9 mouse cellular contexts compared by ENCODE assay signal in genomic region chr6:87788896-87789587, GRCm38 (mm10). TPM values are rescaled to one million over a fixed set of nuclear protein-coding genes. Genes with fewer than 3 reads are reported as not detected.
A peak's percentile ranks its signal among the peaks of the same experiment; 100 is the strongest.
DNase-seq lines count a peak whose midpoint lies in the region; ATAC-seq and TF ChIP-seq lines count a peak whose summit lies in the region.
"Had no signal": no experiment of that assay in that cellular context is flagged by ENCODE, and none has a peak within 500 bp of the region (broad histone marks: within the 10 kb centered on the region; RNA-seq: fewer than 3 reads in every experiment).

No protein-coding gene starts in this region.

- ATAC-seq in hindbrain, postnatal 0 days = no peak
- ATAC-seq in hindbrain, embryonic 12.5 days (ENCODE audit: low FRiP score) = no peak
- ATAC-seq in lung, postnatal 0 days = peak; percentile 76
- peak; percentile 85 for ATAC-seq in stomach, embryonic 16.5 days (ENCODE audit: insufficient read depth, low FRiP score)
- no peak for ATAC-seq in CD4-positive, CD25-positive, alpha-beta regulatory T cell, adult 4 months

- H3K36me3 ChIP-seq in hindbrain, postnatal 0 days (ENCODE audit: insufficient read depth, low read length) = peaks cover 6% of the 10 kb centered on the region; the same call in 1 of the 2 replicates
- H3K36me3 ChIP-seq in hindbrain, embryonic 12.5 days = peaks cover 15% of the 10 kb centered on the region
- H3K36me3 ChIP-seq in lung, postnatal 0 days (ENCODE audit: insufficient read depth, low read length) = peaks cover 8% of the 10 kb centered on the region; the same call in 1 of the 2 replicates
- H3K36me3 ChIP-seq in stomach, embryonic 16.5 days (ENCODE audit: control insufficient read depth, insufficient read depth, low read length) = no peaks in the 10 kb centered on the region

- no peak overlapping the region for H3K4me2 ChIP-seq in hindbrain, postnatal 0 days (ENCODE audit: low read depth, low read length)
- no peak overlapping the region for H3K4me2 ChIP-seq in hindbrain, embryonic 12.5 days (replicated peaks)
- no peak overlapping the region for H3K4me2 ChIP-seq in lung, postnatal 0 days (replicated peaks; ENCODE audit: low read depth, low read length)
- H3K4me2 ChIP-seq in stomach, embryonic 16.5 days (ENCODE audit: low read depth, low read length) = no peak overlapping the region

- no peak overlapping the region for H3K27ac ChIP-seq in hindbrain, postnatal 0 days
- no peak overlapping the region; the same call in 1 of the 2 replicates for H3K27ac ChIP-seq in hindbrain, embryonic 12.5 days
- H3K27ac ChIP-seq in lung, postnatal 0 days (ENCODE audit: low read length) = peak overlapping the region; percentile 51; the same call in 1 of the 2 replicates
- H3K27ac ChIP-seq in stomach, embryonic 16.5 days (ENCODE audit: low read length) = peak overlapping the region; percentile 81
- H3K27ac ChIP-seq: heart, adult 2 months had no signal

- H3K9ac ChIP-seq in hindbrain, postnatal 0 days (replicated peaks; ENCODE audit: low read length) = no peak overlapping the region
- H3K9ac ChIP-seq in hindbrain, embryonic 12.5 days = no peak overlapping the region
- no peak overlapping the region for H3K9ac ChIP-seq in lung, postnatal 0 days (replicated peaks; ENCODE audit: low read depth)
- peak overlapping the region; percentile 44 for H3K9ac ChIP-seq in stomach, embryonic 16.5 days (ENCODE audit: low read length)

- no peak overlapping the region for H3K4me3 ChIP-seq in hindbrain, postnatal 0 days (ENCODE audit: low read length)
- no peak overlapping the region for H3K4me3 ChIP-seq in hindbrain, embryonic 12.5 days
- H3K4me3 ChIP-seq in lung, postnatal 0 days (ENCODE audit: low read depth, low read length) = no peak overlapping the region
- H3K4me3 ChIP-seq in stomach, embryonic 16.5 days (replicated peaks; ENCODE audit: low read length) = no peak overlapping the region
- H3K4me3 ChIP-seq: heart, adult 2 months had no signal

- TF ChIP-seq CTCF in hindbrain, postnatal 0 days (IDR thresholded peaks at IDR 0.05; ENCODE audit: low read depth) = no peak
- no peak for TF ChIP-seq CTCF in brain, embryonic 14.5 days (IDR thresholded peaks at IDR 0.05; ENCODE audit: borderline replicate concordance, extremely low read depth, insufficient read depth, insufficient read length)
- TF ChIP-seq CTCF in lung, postnatal 0 days (IDR thresholded peaks at IDR 0.05) = no peak

- no peak for TF ChIP-seq POLR2A in brain, embryonic 14.5 days (IDR thresholded peaks at IDR 0.05; ENCODE audit: borderline replicate concordance, extremely low read depth, insufficient read depth, insufficient read length, poor library complexity, severe bottlenecking)

- TF ChIP-seq EP300 in lung, postnatal 0 days (IDR thresholded peaks at IDR 0.05) = no peak

- DNase-seq in hindbrain, postnatal 0 days (ENCODE audit: low spot score) = peak; percentile 41
- peak; percentile 72 for DNase-seq in brain, embryonic 14.5 days (ENCODE audit: low read depth)
- DNase-seq in kidney, adult 18-20 months = peak; percentile 67
- DNase-seq in lung, postnatal 0 days (ENCODE audit: low spot score) = peak; percentile 77
- DNase-seq in frontal cortex, postnatal 10 days (ENCODE audit: low spot score in 2 of 2) = no peak

- H3K4me1 ChIP-seq in hindbrain, postnatal 0 days (ENCODE audit: insufficient read depth, low read length) = no peaks in the 10 kb centered on the region; the same call in 1 of the 2 replicates
- H3K4me1 ChIP-seq in hindbrain, embryonic 12.5 days = peaks cover 10% of the 10 kb centered on the region
- peaks cover 12% of the 10 kb centered on the region for H3K4me1 ChIP-seq in lung, postnatal 0 days (ENCODE audit: insufficient read depth, low read depth, low read length)
- H3K4me1 ChIP-seq in stomach, embryonic 16.5 days (ENCODE audit: control insufficient read depth, insufficient read depth, low read length) = peaks cover 18% of the 10 kb centered on the region

- H3K9me3 ChIP-seq in hindbrain, postnatal 0 days (ENCODE audit: low read length) = no peaks in the 10 kb centered on the region
- H3K9me3 ChIP-seq in hindbrain, embryonic 12.5 days (replicated peaks) = no peaks in the 10 kb centered on the region
- no peaks in the 10 kb centered on the region for H3K9me3 ChIP-seq in lung, postnatal 0 days (ENCODE audit: low read length)
- no peaks in the 10 kb centered on the region for H3K9me3 ChIP-seq in stomach, embryonic 16.5 days (replicated peaks; ENCODE audit: control insufficient read depth, low read length)

- 31% methylated on average over 5 of the region's 5 CpGs for WGBS in hindbrain, postnatal 0 days
- 54% methylated on average over 5 of the region's 5 CpGs for WGBS in hindbrain, embryonic 12.5 days
- 20% methylated on average over 5 of the region's 5 CpGs for WGBS in lung, postnatal 0 days
- WGBS in stomach, embryonic 16.5 days = 27% methylated on average over 5 of the region's 5 CpGs

- no peaks in the 10 kb centered on the region for H3K27me3 ChIP-seq in hindbrain, postnatal 0 days (ENCODE audit: insufficient read depth, low read length)
- no peaks in the 10 kb centered on the region for H3K27me3 ChIP-seq in hindbrain, embryonic 12.5 days
- H3K27me3 ChIP-seq in lung, postnatal 0 days (replicated peaks; ENCODE audit: insufficient read depth, low read length) = no peaks in the 10 kb centered on the region
- no peaks in the 10 kb centered on the region for H3K27me3 ChIP-seq in stomach, embryonic 16.5 days (ENCODE audit: control insufficient read depth, insufficient read depth, low read length)

RNA-seq across cellular contexts. Expression of gene Gp9, which starts 11.2 kb away (rescaled TPM):
- 0.32 TPM in 1 of 2 replicates, not detected in the other for total RNA-seq in hindbrain, postnatal 0 days (2014; rRNA removed)
- 0.20 and 0.34 TPM in 2 replicates for polyA plus RNA-seq in hindbrain, postnatal 0 days (2015; fragmentation: Nextera tagmentation; extraction: Ambion mirVana)
- polyA plus RNA-seq in hindbrain, embryonic 12.5 days (2016; fragmentation: Nextera tagmentation; extraction: Ambion mirVana) = 1.8 and 2.6 TPM in 2 replicates
- polyA plus RNA-seq in brain, embryonic 14.5 days (2012; rRNA removed) = 0.50 and 1.3 TPM in 2 replicates
- 8.3 and 9.1 TPM in 2 replicates for polyA plus RNA-seq in lung, postnatal 0 days (2015; fragmentation: Nextera tagmentation; extraction: Ambion mirVana)
- 1.2 and 1.4 TPM in 2 replicates for polyA plus RNA-seq in stomach, embryonic 16.5 days (2015; fragmentation: Nextera tagmentation; extraction: Ambion mirVana)
- polyA plus RNA-seq in CD4-positive, CD25-positive, alpha-beta regulatory T cell, adult 4 months (2017; shearing (Covaris generic)) = not detected

RNA-seq across cellular contexts. Expression of gene Rab43, which starts 22.9 kb away (rescaled TPM):
- 18.6 and 27.3 TPM in 2 replicates for total RNA-seq in hindbrain, postnatal 0 days (2014; rRNA removed)
- polyA plus RNA-seq in hindbrain, postnatal 0 days (2015; fragmentation: Nextera tagmentation; extraction: Ambion mirVana) = 7.4 and 8.0 TPM in 2 replicates
- 12.2 and 13.1 TPM in 2 replicates for polyA plus RNA-seq in hindbrain, embryonic 12.5 days (2016; fragmentation: Nextera tagmentation; extraction: Ambion mirVana)
- polyA plus RNA-seq in brain, embryonic 14.5 days (2012; rRNA removed) = 13.4 and 14.3 TPM in 2 replicates
- polyA plus RNA-seq in lung, postnatal 0 days (2015; fragmentation: Nextera tagmentation; extraction: Ambion mirVana) = 13.5 and 15.1 TPM in 2 replicates
- polyA plus RNA-seq in stomach, embryonic 16.5 days (2015; fragmentation: Nextera tagmentation; extraction: Ambion mirVana) = 8.9 and 10.7 TPM in 2 replicates
- 10 to 100 TPM; 10.1 to 12.7 TPM for polyA plus RNA-seq in CD4-positive, CD25-positive, alpha-beta regulatory T cell, adult 4 months (2017; shearing (Covaris generic))

RNA-seq across cellular contexts. Expression of gene Gm45140, which starts 46.6 kb away (rescaled TPM):
- 0.54 TPM in 1 of 2 replicates, not detected in the other for total RNA-seq in hindbrain, postnatal 0 days (2014; rRNA removed)
- polyA plus RNA-seq in hindbrain, postnatal 0 days (2015; fragmentation: Nextera tagmentation; extraction: Ambion mirVana) = 1.5 and 2.0 TPM in 2 replicates
- polyA plus RNA-seq in hindbrain, embryonic 12.5 days (2016; fragmentation: Nextera tagmentation; extraction: Ambion mirVana) = 4.1 and 5.0 TPM in 2 replicates
- polyA plus RNA-seq in brain, embryonic 14.5 days (2012; rRNA removed) = 5.9 and 6.8 TPM in 2 replicates
- polyA plus RNA-seq in lung, postnatal 0 days (2015; fragmentation: Nextera tagmentation; extraction: Ambion mirVana) = 0.73 and 0.94 TPM in 2 replicates
- 3.0 and 6.1 TPM in 2 replicates for polyA plus RNA-seq in stomach, embryonic 16.5 days (2015; fragmentation: Nextera tagmentation; extraction: Ambion mirVana)
- 1 to 10 TPM; 3.7 to 5.3 TPM for polyA plus RNA-seq in CD4-positive, CD25-positive, alpha-beta regulatory T cell, adult 4 months (2017; shearing (Covaris generic))

RNA-seq across cellular contexts. Expression of gene Isy1, which starts 49.6 kb away (rescaled TPM):
- total RNA-seq in hindbrain, postnatal 0 days (2014; rRNA removed) = 7.9 and 11.3 TPM in 2 replicates
- polyA plus RNA-seq in hindbrain, postnatal 0 days (2015; fragmentation: Nextera tagmentation; extraction: Ambion mirVana) = 27.4 and 31.5 TPM in 2 replicates
- 47.4 and 52.7 TPM in 2 replicates for polyA plus RNA-seq in hindbrain, embryonic 12.5 days (2016; fragmentation: Nextera tagmentation; extraction: Ambion mirVana)
- polyA plus RNA-seq in brain, embryonic 14.5 days (2012; rRNA removed) = 31.3 and 38.3 TPM in 2 replicates
- 21.4 and 24.1 TPM in 2 replicates for polyA plus RNA-seq in lung, postnatal 0 days (2015; fragmentation: Nextera tagmentation; extraction: Ambion mirVana)
- 40.1 and 48.1 TPM in 2 replicates for polyA plus RNA-seq in stomach, embryonic 16.5 days (2015; fragmentation: Nextera tagmentation; extraction: Ambion mirVana)
- polyA plus RNA-seq in CD4-positive, CD25-positive, alpha-beta regulatory T cell, adult 4 months (2017; shearing (Covaris generic)) = 10 to 100 TPM; 86.8 to 89.1 TPM

RNA-seq across cellular contexts. Expression of gene Efcc1, which starts 58.4 kb away (rescaled TPM):
- total RNA-seq in hindbrain, postnatal 0 days (2014; rRNA removed) = 5.4 and 22.0 TPM in 2 replicates
- 8.3 TPM in 2 replicates for polyA plus RNA-seq in hindbrain, postnatal 0 days (2015; fragmentation: Nextera tagmentation; extraction: Ambion mirVana)
- polyA plus RNA-seq in hindbrain, embryonic 12.5 days (2016; fragmentation: Nextera tagmentation; extraction: Ambion mirVana) = 8.2 and 9.7 TPM in 2 replicates
- polyA plus RNA-seq in brain, embryonic 14.5 days (2012; rRNA removed) = 2.0 and 4.6 TPM in 2 replicates
- polyA plus RNA-seq in lung, postnatal 0 days (2015; fragmentation: Nextera tagmentation; extraction: Ambion mirVana) = 4.0 and 5.9 TPM in 2 replicates
- polyA plus RNA-seq in stomach, embryonic 16.5 days (2015; fragmentation: Nextera tagmentation; extraction: Ambion mirVana) = 0.90 and 1.3 TPM in 2 replicates
- polyA plus RNA-seq in CD4-positive, CD25-positive, alpha-beta regulatory T cell, adult 4 months (2017; shearing (Covaris generic)) = under 1 TPM in 1 of 2 experiments, not detected in 1; 0.58 TPM

Comparison
In these comparisons a context has a peak if more than half of its experiments do, and no peak if none do; other contexts are left out.
1. ATAC-seq: peak in lung, postnatal 0 days (single experiment) and stomach, embryonic 16.5 days (single experiment); none in hindbrain, postnatal 0 days (single experiment), hindbrain, embryonic 12.5 days (single experiment) and CD4-positive, CD25-positive, alpha-beta regulatory T cell, adult 4 months (single experiment).
2. DNase-seq: peak in hindbrain, postnatal 0 days (single experiment), brain, embryonic 14.5 days (single experiment), kidney, adult 18-20 months (single experiment) and lung, postnatal 0 days (single experiment); none in frontal cortex, postnatal 10 days (0 of 2).
3. H3K27ac ChIP-seq: peak in lung, postnatal 0 days (single experiment) and stomach, embryonic 16.5 days (single experiment); none in hindbrain, postnatal 0 days (single experiment) and hindbrain, embryonic 12.5 days (single experiment).